Mouse (Mus musculus) ovary, postnatal 36 days (tissue): ENCODE results near the gene Actr2.
"Not testable (repeated sequence)": the region's sequence is repeated elsewhere in the genome, so short reads cannot be mapped to it uniquely, and the experiment has no call there.

Source experiments
- DNase-seq: peaks from one replicate; pipeline ENCODE4 v3.0.0; 2022; ENCODE audit warnings: low spot score, mixed read lengths

Actr2 gene

DNA sequence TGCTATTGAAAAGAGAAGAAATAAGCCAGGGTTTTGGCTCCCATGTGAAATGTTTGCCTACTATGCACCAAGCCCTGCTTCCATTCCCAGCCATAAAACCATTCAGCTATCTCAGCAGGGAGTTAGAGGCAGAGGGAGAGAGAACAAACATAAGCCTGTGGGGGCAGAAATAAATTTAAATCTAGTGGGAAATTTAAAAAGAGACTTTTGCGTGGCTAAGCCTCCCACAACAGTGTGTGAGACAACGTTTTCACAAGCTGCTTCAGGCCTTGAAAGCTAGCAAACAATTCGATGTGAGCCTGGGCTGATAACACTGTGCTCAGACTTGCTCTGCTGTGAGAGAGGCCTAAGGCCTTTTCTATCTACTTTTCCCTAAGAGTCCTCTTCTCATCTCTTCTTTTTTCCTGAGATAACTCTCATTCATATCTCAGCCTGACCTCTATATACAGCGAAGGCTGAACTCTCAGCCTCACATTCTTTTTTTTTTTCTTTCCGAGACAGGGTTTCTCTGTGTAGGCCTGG, 3.4 kb upstream of the Actr2 start:
- no peak for DNase-seq

DNA sequence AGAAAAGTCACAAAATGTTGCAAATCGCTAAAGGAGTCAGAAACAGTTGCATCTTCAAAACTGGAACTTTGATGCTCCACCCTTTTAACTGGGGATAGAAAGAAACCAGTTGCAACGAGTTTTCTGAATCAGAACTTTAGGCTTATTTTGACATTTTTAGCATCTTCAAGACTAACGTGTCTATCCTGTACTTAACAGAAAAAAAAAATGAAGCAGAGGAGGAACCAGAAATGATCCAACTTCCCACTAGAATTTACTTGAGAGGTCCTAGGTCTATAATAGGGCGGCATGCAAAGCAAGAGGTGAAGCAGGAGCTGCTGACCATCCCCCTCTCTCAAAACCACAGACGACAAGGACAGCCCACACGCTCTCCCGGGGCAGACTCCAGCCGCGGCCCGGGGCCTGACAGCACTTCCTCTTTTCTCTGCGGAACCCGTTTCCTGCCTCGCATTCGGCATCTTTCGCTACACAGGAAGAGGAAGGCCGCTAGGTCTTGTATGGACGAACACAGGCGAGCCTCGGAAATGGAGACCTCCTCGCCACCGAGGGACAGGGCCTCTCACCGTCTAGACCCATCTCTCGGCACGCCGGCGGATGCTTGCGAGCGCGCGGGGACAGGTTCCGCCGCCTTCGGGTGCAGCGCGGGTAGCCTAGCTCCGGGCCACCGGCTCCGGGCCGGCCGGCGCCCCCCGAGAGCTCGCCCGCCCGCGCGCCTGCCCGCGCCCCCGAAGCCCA, 540 bp downstream of the Actr2 start:
- peak; percentile 74 for DNase-seq

DNA sequence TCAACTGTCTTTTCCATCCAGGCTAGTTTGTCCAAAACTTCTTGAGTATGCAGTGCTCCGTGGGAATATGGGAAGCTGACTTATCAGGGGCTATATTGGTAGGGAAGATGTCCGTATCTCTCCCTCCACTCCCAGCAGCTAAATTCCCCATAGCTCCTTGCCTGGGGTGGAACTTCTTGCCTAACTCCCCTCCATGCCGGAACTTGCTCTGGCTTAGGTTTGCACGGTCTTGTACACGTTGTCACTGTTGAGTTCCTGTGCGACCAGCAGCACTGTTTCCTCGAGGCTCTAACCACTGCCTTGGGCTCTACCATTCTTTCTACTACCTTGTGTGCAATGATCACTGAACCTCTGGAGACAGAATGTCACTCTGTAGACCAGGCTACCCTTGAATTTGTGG, 4.6 kb downstream of the Actr2 start:
- no peak for DNase-seq

DNA sequence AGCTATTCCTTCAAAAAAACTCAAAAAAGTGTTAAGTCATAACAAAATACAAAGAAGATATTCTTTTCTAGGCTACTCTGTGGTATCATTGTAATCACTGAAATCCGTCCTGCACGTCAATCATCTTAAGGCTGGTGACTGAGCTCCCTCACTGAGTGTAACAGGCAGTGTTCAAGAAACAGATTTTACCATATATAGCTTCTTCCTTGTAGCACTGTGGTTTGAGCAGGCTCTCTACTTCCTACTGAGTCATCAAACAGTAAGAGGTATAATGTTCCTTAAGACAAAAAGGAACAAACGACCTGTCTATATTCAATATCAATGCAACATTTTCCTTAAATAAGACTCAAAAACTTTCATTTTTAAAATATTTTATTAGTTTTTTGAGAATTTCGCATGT, 5.0 kb downstream of the Actr2 start:
- no peak for DNase-seq

DNA sequence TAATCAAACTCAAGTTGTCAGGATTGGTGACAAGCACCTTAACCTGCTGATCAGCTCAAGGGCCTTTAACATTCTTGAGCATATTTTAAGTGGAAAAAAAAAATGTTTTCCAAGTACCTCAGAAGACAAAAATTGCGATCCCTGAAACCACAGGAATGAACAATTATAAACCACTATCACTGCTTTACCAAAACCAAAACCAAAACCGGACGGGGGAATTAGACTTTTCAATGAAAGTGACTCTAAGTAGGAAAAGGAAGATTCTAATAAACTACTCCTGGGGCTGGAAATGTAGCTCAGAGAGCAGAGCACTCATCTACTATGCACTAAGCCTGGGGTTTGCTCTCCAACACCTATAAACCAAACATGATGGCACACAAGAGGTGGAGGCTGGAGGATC, 5.8 kb downstream of the Actr2 start:
- no peak for DNase-seq

DNA sequence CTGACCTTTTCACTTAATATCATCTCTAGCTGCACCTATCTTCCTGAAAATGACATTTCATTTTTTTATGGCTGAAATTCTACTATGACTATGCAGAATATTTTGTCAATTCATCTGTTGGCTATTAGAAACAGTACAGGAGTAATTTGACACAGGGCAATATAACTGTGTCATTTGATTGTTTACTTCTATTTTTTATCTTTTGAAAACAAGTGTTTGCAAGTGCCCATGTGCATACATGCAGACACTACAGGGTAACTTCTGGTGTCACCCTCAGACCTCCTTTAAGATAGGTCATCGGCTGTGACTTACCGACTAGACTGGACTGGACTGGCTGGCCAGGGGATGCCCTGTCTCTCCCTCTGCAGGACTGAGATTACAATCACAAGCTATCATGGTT, 8.8 kb downstream of the Actr2 start:
- DNase-seq = no peak

DNA sequence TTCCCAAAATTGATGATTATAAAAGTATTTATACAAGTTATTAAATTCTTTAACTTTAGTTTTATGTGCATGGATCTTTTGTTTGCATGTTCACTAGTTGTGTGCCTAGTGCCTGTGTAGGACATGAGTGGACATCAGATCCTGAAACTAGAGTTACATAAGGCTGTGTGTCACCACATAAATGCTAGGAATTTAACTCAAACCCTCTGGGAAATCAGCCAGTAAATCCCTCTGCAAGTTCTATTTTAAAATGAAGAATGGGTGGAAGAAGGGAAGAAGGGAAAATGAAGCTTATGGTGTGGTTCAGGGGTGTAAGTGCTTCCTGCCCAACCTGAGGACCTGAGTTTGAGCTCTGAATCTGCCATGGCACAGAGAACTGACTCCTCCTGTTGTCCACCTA, 26.4 kb downstream of the Actr2 start:
- DNase-seq = no peak

DNA sequence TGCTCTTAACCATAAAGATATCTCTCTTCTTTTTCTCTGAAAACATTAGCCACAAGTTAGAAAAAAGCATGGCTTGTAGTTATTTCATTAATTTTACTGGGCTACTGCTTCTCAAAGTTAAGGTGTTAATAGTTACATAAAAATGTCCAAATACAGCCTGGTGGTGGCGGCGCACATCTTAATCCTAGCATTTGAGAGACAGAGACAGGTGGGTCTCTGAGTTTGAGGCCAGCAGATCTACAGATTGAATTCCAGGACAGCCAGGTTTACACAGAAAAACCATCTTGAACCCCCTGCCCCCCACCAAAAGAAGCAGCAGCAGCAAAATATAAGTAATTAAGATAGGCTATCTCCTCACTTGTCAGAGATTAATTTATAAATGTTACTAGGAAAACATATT, 27.1 kb downstream of the Actr2 start:
- DNase-seq = no peak

DNA sequence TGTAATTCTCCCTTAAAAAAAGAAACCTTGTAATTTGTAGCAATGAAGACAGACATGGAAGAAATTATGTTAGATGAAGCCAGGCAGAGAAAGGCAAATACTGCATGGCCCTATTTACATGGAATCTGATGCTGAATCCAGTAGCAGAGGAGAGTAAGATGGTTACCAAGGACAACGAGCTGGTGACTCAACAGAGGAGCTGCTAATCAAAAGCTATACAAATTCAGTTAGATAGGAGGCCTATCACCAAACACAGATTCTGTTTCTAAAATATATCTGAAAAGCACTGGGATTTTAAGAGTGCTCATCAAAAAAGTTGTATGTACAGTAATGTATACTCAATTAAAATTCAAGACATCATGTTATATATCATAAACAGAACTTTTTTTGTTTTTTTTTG, 37.3 kb downstream of the Actr2 start:
- no peak for DNase-seq

DNA sequence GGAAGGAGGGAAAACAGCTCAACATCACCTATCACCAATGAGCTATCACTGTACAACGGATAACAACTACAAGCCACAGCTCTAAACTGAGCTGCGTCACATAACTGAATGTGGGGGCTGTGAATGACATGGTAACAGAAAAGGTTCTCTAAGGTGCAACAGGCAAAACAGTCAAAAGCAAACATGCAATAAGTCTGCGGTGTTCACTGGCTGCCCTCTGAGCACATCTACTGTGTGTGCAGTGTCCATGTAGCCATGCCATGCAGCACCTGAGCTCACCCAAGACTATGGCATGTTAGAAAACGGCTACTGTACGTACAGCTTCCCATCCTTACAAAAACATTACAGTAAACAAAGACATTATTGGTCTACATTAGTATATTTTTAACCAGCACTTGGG, 39.9 kb downstream of the Actr2 start:
- no peak for DNase-seq

DNA sequence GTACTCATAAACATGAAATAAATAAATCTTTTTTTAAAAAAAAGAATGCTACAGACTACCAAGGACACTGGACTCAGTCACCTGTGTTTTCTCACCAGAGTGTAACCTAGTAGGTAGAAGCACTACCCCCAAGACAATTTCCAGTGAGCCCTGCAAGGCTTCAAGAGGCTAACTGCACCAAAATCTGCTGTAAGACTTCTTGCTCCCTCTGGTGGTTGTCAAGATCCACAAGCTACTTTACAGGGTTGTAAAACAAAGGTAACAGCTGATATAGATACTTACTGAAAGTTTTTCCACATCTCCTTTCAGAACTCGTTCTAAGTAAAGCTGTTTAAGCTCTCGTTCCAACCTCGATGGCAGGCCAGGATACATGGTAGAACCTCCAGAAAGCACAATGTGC, 40.5 kb downstream of the Actr2 start:
- no peak for DNase-seq

DNA sequence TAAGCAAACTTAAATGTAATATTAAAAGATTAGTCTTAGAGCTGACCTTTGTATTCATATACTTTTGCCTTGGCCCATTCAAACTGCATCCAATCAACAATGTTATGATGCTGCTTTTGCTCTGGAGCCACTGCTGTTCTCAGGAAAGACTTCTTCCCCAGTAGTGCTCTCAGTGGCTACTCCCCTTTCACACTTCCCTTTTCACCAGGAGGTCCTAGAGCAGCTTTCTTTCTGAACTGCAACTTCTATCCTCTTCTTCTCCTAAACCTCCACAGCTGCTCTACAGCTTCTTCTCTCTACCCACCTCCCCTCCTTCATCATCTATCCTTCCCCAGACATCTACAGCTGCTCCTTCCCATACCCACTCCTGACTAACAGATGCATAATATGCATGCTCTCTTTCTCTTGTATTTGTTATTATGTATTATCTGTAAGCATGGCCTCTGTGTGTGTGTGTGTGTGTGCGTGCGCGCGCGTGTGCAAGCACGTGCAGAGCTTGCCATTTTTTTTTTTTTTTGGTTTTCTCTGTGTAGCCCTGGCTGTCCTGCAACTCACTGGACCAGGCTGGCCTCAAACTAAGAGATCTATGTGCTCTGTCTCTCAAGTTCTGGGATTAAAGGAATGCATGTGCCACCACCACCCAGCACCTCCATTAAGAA, 44.2 kb downstream of the Actr2 start:
- no peak for DNase-seq

DNA sequence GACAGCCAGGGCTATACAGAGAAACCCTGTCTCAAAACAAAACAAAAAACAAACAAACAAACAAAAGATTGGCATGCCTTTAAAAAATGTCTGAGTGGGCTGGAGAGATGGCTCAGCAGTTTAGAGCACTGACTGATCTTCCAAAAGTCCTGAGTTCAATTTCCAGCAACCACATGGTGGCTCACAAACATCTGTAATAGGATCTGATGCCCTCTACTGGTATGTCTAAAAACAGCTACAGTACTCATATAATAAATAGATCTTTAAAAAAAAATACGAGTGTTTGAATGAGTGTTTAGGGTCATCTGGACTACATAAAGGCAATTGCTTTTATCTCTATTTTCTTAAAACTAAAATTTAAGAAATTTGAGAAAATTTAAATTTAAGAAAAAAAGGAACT, 45.2 kb downstream of the Actr2 start:
- no peak for DNase-seq

DNA sequence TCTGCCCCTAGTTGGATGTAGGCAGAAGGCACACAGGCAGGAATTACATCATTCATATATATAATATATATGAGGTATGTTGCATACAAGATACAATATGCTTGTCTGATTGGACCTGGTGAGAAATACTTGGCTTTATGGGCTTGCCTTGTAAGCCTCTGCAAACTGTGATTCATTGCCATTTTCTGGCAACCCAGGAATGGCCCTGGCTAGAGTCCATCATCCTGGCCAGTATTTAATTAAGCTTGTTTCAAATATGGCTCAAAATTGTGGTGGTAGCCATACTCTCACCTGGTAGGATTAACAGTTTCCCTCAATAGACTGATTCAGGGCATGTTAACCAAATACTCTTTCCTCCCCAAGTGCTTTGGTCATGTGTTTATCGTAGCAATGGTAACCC, 46.6 kb downstream of the Actr2 start:
- no peak for DNase-seq

DNA sequence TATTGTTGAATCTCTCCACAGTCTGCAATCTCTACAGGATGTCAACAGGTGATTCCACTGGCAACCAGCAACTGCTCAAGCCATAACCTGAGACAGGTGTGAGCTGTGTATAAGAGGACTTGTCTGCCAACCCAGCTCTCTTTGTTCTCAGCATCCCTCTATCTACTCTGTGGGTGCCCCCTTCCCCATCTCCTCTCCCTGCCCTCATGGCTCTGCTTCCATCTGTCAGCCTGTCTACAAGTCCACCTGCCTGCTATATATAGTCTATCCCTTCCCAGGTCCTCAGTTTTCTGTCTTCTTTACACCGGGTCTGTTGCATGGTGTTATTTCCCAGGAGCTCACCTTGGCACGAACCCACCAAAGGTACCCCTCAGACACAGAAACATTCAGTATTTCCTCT, 47.8 kb downstream of the Actr2 start:
- DNase-seq = no peak

DNA sequence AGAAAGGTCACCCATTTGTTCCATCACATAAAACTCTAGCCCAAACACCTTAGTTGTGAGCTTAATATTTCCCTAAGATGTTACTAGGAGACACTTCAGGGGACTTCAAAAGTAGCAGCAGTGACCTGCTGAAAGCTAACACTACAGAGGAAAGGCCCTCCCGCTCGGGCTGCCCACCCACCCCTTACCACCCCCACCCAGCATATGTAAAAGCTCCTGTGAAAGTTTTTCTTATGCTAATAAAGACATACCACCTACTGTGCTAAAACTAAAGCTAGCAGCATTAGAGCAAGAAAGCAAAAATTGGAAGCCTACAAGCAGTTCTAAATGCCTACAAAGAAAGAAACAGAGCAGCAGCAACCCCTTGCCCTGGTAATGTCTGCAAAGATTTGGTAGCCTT, 48.6 kb downstream of the Actr2 start:
- DNase-seq = not testable (repeated sequence)

DNA sequence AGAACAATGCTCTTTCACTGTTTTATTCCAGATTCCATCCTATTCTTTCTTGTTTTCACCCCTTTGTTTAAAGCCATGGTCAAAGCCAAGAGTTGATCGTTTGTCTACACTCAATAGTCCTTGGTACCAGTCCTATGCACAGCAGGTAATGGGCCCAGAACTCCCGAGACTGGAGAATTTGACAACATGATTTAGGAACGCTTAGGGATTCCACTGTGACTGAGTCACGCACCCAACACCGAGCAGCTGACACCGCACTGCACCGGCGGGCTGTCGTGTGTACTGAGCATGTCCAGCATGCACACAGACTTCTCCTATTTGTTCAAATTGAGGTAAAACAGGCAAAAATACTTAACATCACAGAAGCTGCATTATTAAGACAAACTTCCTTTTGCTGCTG, 49.9 kb downstream of the Actr2 start:
- not testable (repeated sequence) for DNase-seq

DNA sequence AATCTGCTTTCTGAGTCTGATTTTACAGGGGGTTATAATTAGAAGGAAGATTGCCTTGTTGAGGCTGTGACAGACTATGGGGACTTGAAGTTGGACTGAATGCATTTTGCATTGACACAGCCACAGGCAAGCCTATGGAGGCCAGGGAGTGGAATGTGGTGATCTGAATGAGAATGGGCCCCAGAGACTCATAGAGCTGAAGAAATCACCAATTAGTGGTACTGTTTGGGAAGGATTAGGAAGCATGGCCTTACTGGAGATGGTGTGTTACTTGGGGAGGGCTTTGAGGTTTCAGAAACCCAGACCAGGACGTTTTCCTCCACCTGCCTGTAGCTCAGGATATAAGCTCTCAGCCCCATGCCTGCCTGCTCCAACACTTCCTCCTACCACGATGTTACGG, 53.0 kb downstream of the Actr2 start:
- no peak for DNase-seq

DNA sequence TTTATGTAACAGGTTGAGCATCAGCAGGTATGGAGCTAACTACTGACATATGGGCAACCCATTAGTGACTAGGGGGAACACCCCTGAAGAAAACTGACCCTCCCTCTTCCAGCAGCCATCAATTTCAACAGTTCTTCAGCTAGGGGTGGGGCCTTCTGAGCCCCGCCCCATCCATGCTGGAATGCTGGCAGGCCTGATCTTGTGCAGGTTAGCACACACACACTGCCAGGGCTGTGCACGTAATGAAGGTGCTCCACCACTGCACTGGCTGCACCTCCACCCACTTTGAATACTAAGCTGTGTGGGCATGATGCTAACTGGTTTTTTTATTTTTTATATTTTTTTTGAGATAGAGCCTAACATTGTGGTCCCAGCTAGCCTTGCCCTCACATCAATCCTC, 55.3 kb downstream of the Actr2 start:
- DNase-seq = no peak

DNA sequence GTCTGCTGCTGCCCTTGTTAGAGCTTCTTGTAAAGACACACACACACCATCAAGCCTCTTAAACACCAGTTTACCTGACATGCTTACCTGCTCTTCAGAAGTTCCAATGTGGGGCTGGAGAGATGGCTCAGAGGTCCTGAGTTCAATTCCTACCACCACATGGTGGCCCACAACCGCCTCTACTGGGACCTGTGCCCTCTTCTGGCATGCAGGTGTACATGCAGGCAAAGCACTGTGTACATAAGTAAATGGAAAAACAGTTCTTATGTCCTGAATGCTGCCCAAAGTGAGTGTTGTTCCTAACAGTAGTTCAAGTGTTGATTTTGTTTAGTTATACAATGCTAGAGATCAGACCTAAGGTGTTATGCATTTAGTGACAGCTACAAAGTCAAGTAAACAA, 56.5 kb downstream of the Actr2 start:
- no peak for DNase-seq

DNA sequence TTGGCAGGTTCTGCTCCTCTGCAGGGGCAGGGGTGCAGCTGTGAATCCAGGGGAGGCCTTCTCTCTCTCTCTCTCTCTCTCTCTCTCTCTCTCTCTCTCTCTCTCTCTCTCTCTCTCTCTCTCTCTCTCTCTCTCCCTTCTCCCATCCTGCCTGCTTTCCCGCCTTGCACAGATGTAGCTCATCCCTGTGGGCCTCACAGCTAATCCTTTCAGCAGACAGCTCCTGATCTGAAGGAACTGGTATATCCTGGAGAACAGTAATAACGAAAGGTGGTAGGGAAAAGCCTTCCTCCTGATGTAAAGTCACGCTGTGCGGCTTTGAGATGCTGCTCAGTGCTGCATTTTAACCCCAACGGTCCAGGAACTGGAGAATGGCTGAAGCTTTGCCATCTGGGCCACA, 58.1 kb downstream of the Actr2 start:
- no peak for DNase-seq

DNA sequence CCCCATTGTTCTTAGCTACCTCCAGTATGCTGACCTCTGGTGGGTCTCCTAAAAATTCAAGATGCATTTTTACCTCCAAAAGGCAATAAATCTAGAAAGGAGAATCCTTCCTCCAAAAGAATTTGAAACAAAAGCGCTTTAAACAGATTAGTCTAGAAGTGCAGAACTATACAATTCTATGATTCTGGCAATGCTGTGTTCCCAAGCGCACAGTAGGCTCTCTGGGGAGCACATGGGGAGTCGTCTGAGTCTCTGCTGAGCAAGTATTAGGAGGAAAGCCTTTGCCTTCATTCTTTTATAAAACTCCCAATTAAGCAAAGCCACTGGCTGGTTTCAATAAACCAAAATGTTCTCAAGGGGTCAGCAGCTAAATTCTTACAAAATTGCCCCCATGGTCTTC, 58.8 kb downstream of the Actr2 start:
- DNase-seq = no peak

DNA sequence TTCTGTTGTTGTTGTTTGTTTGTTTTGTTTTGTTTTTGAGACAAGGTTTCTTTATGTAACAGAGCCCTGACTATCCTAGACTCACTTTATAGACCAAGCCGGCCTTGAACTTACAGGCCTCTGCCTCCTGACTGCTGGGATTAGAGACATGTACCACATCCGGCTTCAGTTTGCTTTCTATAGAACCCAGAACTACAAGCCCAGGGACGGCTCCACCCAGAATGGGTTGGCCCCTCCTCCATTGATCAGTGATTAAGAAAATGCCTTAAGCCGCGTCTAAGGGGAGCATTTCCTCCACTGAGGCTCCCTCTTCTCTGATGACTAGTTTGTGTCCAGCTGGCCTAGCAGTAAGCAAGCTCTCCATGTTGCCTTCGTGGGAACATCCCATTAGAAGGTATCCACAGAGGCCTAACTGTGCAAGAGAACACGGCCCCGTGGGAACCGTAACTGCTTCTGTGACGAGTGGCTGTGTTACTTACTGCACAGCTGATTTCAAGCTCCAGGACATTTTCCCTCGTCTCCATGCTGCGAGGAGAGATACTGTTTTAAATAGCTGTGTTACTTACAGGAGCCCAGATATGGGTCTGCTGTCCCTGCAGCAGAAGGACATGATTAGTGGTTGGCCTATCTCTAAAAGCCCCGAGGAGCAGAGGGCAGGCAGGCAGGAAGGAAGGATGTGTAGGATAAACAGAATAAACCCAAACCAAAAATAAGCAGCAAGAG, 59.7 kb downstream of the Actr2 start:
- no peak for DNase-seq
